In the genomic region with DNA sequence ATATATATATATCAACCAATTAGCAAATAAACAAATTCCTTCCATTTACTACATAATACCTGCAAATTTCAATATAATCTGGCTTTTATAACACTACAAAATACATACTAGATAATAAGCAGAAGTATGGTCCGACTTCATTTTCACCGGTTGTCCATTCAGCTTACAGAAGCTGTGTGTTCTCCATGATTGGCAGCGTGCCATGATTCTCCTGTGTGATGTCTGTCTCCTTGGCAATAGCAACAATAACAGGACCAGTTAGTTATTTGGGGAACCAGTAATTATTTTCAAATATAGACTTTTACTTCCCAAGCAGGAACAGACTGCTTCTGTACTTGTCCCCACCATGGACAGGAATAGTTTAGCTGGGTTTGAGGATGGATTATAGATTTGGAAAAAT, we compare ENCODE assay signal across 13 mouse cellular contexts. TPM values are rescaled to one million over a fixed set of nuclear protein-coding genes. Genes with fewer than 3 reads are reported as not detected.
DNase-seq lines count a peak whose midpoint lies in the region; ATAC-seq and TF ChIP-seq lines count a peak whose summit lies in the region.
"Had no signal": no experiment of that assay in that cellular context is flagged by ENCODE, and none has a peak within 500 bp of the region (broad histone marks: within the 10 kb centered on the region; RNA-seq: fewer than 3 reads in every experiment).

No protein-coding gene starts in this region.

- ATAC-seq in forebrain, embryonic 14.5 days = no peak; the same call in 1 of the 2 replicates
- ATAC-seq in forebrain, embryonic 11.5 days (replicated peaks; ENCODE audit: low FRiP score) = no peak
- ATAC-seq in intestine, embryonic 16.5 days = no peak
- ATAC-seq: midbrain, embryonic 16.5 days had no signal

- peak; percentile 84 for DNase-seq in forebrain, embryonic 14.5 days (ENCODE audit: low spot score)
- DNase-seq in forebrain, embryonic 11.5 days (ENCODE audit: low spot score) = no peak
- DNase-seq in layer of hippocampus, adult 9-11 months = peak; percentile 42
- no peak for DNase-seq in layer of hippocampus, adult 2 months (ENCODE audit: low spot score in 2 of 2)
- DNase-seq in forelimb bud, embryonic 11.5 days (ENCODE audit: low read depth, low spot score) = peak; percentile 1
- peak; percentile 82 to 84 for DNase-seq in right cerebral cortex, postnatal 10 days (ENCODE audit: low spot score in 2 of 2)
- DNase-seq in ovary, postnatal 14 days (ENCODE audit: low spot score) = no peak
- DNase-seq: kidney, postnatal 25 days; liver, embryonic 13.5 days; thymus, postnatal 4 days had no signal

- WGBS in forebrain, embryonic 14.5 days = 36% methylated on average over 3 of the region's 3 CpGs
- 85% methylated on average over 3 of the region's 3 CpGs for WGBS in forebrain, embryonic 11.5 days
- WGBS in intestine, embryonic 16.5 days = 48% methylated on average over 3 of the region's 3 CpGs

- no peaks in the 10 kb centered on the region for H3K9me3 ChIP-seq in forebrain, embryonic 14.5 days (replicated peaks; ENCODE audit: control insufficient read depth, low read length)
- no peaks in the 10 kb centered on the region for H3K9me3 ChIP-seq in forebrain, embryonic 11.5 days (ENCODE audit: control insufficient read depth, low read length)
- no peaks in the 10 kb centered on the region for H3K9me3 ChIP-seq in intestine, embryonic 16.5 days (ENCODE audit: control insufficient read depth, low read length)
- H3K9me3 ChIP-seq: heart, embryonic 13.5 days; liver, embryonic 13.5 days had no signal

- no peaks in the 10 kb centered on the region for H3K27me3 ChIP-seq in forebrain, embryonic 14.5 days (replicated peaks; ENCODE audit: control insufficient read depth, insufficient read depth, low read length)
- H3K27me3 ChIP-seq in forebrain, embryonic 11.5 days (ENCODE audit: control insufficient read depth, insufficient read depth, low read length) = no peaks in the 10 kb centered on the region
- no peaks in the 10 kb centered on the region for H3K27me3 ChIP-seq in intestine, embryonic 16.5 days (replicated peaks; ENCODE audit: control insufficient read depth, insufficient read depth, low read length)
- H3K27me3 ChIP-seq: heart, embryonic 13.5 days; liver, embryonic 13.5 days had no signal

- peaks cover 6% of the 10 kb centered on the region for H3K4me1 ChIP-seq in forebrain, embryonic 14.5 days (ENCODE audit: control insufficient read depth, insufficient read depth, low read length)
- no peaks in the 10 kb centered on the region for H3K4me1 ChIP-seq in forebrain, embryonic 11.5 days (replicated peaks; ENCODE audit: control insufficient read depth, insufficient read depth, low read length)
- H3K4me1 ChIP-seq in intestine, embryonic 16.5 days (ENCODE audit: control insufficient read depth, insufficient read depth, low read length) = no peaks in the 10 kb centered on the region
- H3K4me1 ChIP-seq: liver, embryonic 13.5 days had no signal

- H3K4me2 ChIP-seq in forebrain, embryonic 14.5 days (ENCODE audit: low read length) = no peak overlapping the region
- no peak overlapping the region for H3K4me2 ChIP-seq in forebrain, embryonic 11.5 days (ENCODE audit: low read depth, low read length, severe bottlenecking)
- H3K4me2 ChIP-seq in intestine, embryonic 16.5 days (ENCODE audit: low read depth, low read length) = no peak overlapping the region
- H3K4me2 ChIP-seq: heart, embryonic 13.5 days; liver, embryonic 13.5 days had no signal

- no peak overlapping the region for H3K4me3 ChIP-seq in forebrain, embryonic 14.5 days (ENCODE audit: low read depth, low read length)
- no peak overlapping the region for H3K4me3 ChIP-seq in forebrain, embryonic 11.5 days (ENCODE audit: low read depth, low read length)
- H3K4me3 ChIP-seq in layer of hippocampus, adult 2 months = no peak overlapping the region
- no peak overlapping the region for H3K4me3 ChIP-seq in intestine, embryonic 16.5 days (ENCODE audit: low read length)
- H3K4me3 ChIP-seq: heart, embryonic 13.5 days; liver, embryonic 13.5 days had no signal

- no peak overlapping the region for H3K27ac ChIP-seq in forebrain, embryonic 14.5 days (ENCODE audit: low read depth, low read length)
- H3K27ac ChIP-seq in forebrain, embryonic 11.5 days (ENCODE audit: low read depth, low read length) = no peak overlapping the region
- no peak overlapping the region for H3K27ac ChIP-seq in layer of hippocampus, adult 2 months
- no peak overlapping the region for H3K27ac ChIP-seq in intestine, embryonic 16.5 days (ENCODE audit: low read length)
- H3K27ac ChIP-seq: heart, embryonic 13.5 days; liver, embryonic 13.5 days had no signal

- TF ChIP-seq CTCF in layer of hippocampus, adult 2 months (conservative IDR thresholded peaks at IDR 0.05) = no peak

- H3K36me3 ChIP-seq in forebrain, embryonic 14.5 days (ENCODE audit: control insufficient read depth, insufficient read depth, low read length) = no peaks in the 10 kb centered on the region
- H3K36me3 ChIP-seq in forebrain, embryonic 11.5 days (ENCODE audit: control insufficient read depth, insufficient read depth, low read length) = no peaks in the 10 kb centered on the region
- H3K36me3 ChIP-seq in intestine, embryonic 16.5 days (ENCODE audit: control insufficient read depth, insufficient read depth, low read length) = no peaks in the 10 kb centered on the region
- H3K36me3 ChIP-seq: heart, embryonic 13.5 days; liver, embryonic 13.5 days had no signal

- no peak overlapping the region for H3K9ac ChIP-seq in forebrain, embryonic 14.5 days (ENCODE audit: low read length)
- H3K9ac ChIP-seq in forebrain, embryonic 11.5 days (ENCODE audit: low read length) = no peak overlapping the region
- no peak overlapping the region for H3K9ac ChIP-seq in intestine, embryonic 16.5 days (ENCODE audit: low read depth, low read length)
- H3K9ac ChIP-seq: heart, embryonic 13.5 days; liver, embryonic 13.5 days had no signal

RNA-seq across cellular contexts. Expression of a gene that starts 11.0 kb away (rescaled TPM):
- polyA plus RNA-seq in forebrain, embryonic 14.5 days (2014; fragmentation: Nextera tagmentation; extraction: Ambion mirVana) = 0.09 and 0.22 TPM in 2 replicates
- polyA plus RNA-seq in forebrain, embryonic 11.5 days (2014; fragmentation: Nextera tagmentation; extraction: Ambion mirVana) = 0.12 and 0.37 TPM in 2 replicates
- total RNA-seq in layer of hippocampus, adult 2 months (2021) = 1 to 10 TPM; 1.5 to 2.2 TPM
- polyA plus RNA-seq in intestine, embryonic 16.5 days (2015; fragmentation: Nextera tagmentation; extraction: Ambion mirVana) = 0.44 and 0.45 TPM in 2 replicates

RNA-seq across cellular contexts. Expression of a gene that starts 39.7 kb away (rescaled TPM):
- 18.9 and 19.2 TPM in 2 replicates for polyA plus RNA-seq in forebrain, embryonic 14.5 days (2014; fragmentation: Nextera tagmentation; extraction: Ambion mirVana)
- 20.5 and 23.1 TPM in 2 replicates for polyA plus RNA-seq in forebrain, embryonic 11.5 days (2014; fragmentation: Nextera tagmentation; extraction: Ambion mirVana)
- total RNA-seq in layer of hippocampus, adult 2 months (2021) = 10 to 100 TPM; 27.8 to 28.2 TPM
- polyA plus RNA-seq in intestine, embryonic 16.5 days (2015; fragmentation: Nextera tagmentation; extraction: Ambion mirVana) = 12.8 and 14.4 TPM in 2 replicates

RNA-seq across cellular contexts. Expression of a gene that starts 39.7 kb away (rescaled TPM):
- 10.7 and 12.7 TPM in 2 replicates for polyA plus RNA-seq in forebrain, embryonic 14.5 days (2014; fragmentation: Nextera tagmentation; extraction: Ambion mirVana)
- 10.0 and 11.5 TPM in 2 replicates for polyA plus RNA-seq in forebrain, embryonic 11.5 days (2014; fragmentation: Nextera tagmentation; extraction: Ambion mirVana)
- 10 to 100 TPM; 11.2 to 11.6 TPM for total RNA-seq in layer of hippocampus, adult 2 months (2021)
- polyA plus RNA-seq in intestine, embryonic 16.5 days (2015; fragmentation: Nextera tagmentation; extraction: Ambion mirVana) = 3.7 TPM in 2 replicates

Comparison
In these comparisons a context has a peak if more than half of its experiments do, and no peak if none do; other contexts are left out.
1. DNase-seq: peak in forebrain, embryonic 14.5 days (single experiment), layer of hippocampus, adult 9-11 months (single experiment), forelimb bud, embryonic 11.5 days (single experiment) and right cerebral cortex, postnatal 10 days (2 of 2); none in forebrain, embryonic 11.5 days (single experiment), layer of hippocampus, adult 2 months (0 of 2) and ovary, postnatal 14 days (single experiment).